Mouse (Mus musculus): ENCODE results near the gene Oxld1. TPM values are rescaled to one million over a fixed set of nuclear protein-coding genes. Genes with fewer than 3 reads are reported as not detected.

Oxld1 gene
- total RNA-seq (2017): 10.2 and 12.0 TPM in 2 replicates

DNA sequence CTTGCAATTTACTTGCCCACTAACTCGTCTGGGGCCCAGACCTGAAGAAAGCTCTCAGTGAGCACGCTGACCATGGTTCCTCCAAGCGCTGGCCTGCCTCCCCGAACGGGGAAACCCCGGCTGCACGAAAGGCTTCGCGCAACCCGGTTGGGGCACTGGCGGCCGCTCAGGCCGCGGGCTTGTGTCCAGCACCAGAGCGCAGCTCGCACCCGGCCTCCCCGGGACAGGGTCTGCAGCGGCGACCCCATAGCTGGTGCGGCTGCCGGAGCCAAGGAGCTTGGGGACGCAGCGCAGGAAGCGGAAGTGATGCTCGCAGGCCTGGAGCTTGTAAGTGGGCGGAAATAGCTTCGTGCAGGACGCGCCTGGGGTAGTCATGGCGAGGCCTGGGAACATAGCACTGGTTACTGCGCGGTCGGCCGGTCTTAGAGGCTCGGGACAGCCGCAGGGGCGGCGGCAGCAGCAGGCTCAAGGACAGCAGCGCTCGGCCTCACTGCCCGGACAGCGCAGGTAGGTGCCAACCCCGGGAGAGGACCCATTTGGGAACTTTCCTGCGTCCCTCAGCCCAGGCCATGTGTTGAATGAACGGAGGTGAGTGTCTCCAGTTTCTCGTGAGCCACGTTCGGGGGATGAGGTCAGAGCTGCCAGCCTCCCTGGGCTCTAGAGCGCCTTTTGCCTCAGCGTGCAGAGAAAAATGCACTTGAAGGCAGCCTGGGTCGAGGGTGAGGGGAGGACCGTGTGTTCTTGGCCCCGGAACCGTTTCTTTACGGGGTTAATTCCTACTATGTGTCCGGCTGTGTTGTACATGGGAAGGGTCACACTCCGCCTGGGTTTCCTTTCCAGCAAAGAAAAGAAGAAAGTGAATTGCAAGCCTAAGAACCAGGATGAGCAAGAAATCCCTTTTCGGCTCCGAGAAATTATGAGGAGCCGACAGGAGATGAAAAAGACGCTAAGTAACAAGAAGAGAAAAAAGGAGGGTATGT, at the start of gene Oxld1, which contains the start of gene Ccdc137:
TSS of gene Oxld1 (minus strand) at position 297 of the 980 bp plus-strand sequence.
TSS of gene Ccdc137 (plus strand) at position 344 of the 980 bp plus-strand sequence.
- ATAC-seq (replicated peaks in 1 of 2; ENCODE audit: insufficient read depth in 1 of 2, low FRiP score in 2 of 2, low TSS enrichment in 1 of 2, low read depth in 1 of 2, poor library complexity in 2 of 2, severe bottlenecking in 2 of 2): peak; percentile 91 to 93

DNA sequence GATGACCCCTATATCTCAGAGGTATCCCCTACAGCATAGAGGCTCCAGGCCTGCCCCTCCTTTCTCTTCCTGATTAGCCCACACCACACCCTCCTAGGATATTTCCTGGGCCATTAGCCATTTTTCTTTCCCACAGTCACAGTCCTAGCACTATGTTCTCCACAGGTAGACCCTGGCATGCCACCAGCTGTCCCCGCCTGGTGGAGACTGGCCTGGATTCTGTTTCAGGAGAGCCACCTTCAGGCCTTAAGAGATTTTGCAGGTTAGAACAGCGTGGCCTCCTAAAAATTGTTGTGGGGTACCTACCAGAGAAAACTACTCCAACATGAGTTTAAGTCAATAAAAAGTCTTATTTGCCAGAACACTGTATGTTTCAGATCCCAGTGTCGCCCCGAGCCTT, 49.0 kb upstream of the Oxld1 start:
- ATAC-seq (replicated peaks in 1 of 2; ENCODE audit: insufficient read depth in 1 of 2, low FRiP score in 2 of 2, low TSS enrichment in 1 of 2, low read depth in 1 of 2, poor library complexity in 2 of 2, severe bottlenecking in 2 of 2): peak; percentile 58 to 61; a peak in 2 of 4 replicates

DNA sequence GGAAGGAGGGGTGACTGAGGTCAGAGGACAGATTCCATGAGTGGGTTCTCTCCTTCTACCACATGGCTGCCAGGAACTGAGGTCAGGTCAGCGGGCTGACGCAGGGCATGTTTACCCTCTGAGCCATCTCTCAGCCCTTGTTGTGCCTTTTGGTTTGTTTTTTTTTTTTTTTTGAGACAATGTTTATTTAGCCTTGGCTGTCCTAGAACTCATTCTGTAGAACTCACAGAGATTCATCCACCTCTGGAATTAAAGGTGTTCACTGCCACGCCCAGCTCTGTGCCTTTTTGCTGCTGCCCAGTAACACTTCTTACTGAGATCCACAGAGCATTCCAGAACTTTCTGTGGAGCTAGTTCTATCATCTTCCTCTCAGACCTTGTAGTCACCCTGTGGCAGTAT, 47.8 kb upstream of the Oxld1 start:
- ATAC-seq (replicated peaks in 1 of 2; ENCODE audit: insufficient read depth in 1 of 2, low FRiP score in 2 of 2, low TSS enrichment in 1 of 2, low read depth in 1 of 2, poor library complexity in 2 of 2, severe bottlenecking in 2 of 2): no peak

GRCm38 (mm10) chr11:120501701-120502100, 43.8 kb upstream of the Oxld1 start:
- ATAC-seq (replicated peaks in 1 of 2; ENCODE audit: insufficient read depth in 1 of 2, low FRiP score in 2 of 2, low TSS enrichment in 1 of 2, low read depth in 1 of 2, poor library complexity in 2 of 2, severe bottlenecking in 2 of 2): no peak

DNA sequence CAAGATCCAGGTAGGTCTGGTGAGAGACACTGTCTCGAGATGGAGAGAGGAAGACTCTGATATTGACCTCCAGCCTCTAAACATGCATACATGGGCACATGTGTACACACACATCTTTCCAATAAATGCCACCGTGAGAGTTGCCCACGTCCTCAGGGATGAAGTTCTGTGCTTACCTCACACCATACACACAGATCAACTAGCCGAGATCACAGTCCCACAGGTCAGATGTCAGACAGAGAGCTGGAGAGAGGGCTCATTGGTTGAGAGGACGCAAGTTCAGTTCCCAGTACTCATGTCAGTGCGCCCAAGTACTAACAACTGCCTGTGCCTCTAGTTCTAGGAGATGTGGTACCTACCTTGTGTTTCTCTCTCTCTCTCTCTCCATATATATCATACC, 43.1 kb upstream of the Oxld1 start:
- ATAC-seq (replicated peaks in 1 of 2; ENCODE audit: insufficient read depth in 1 of 2, low FRiP score in 2 of 2, low TSS enrichment in 1 of 2, low read depth in 1 of 2, poor library complexity in 2 of 2, severe bottlenecking in 2 of 2): no peak

- no peak for ATAC-seq (replicated peaks in 1 of 2; ENCODE audit: insufficient read depth in 1 of 2, low FRiP score in 2 of 2, low TSS enrichment in 1 of 2, low read depth in 1 of 2, poor library complexity in 2 of 2, severe bottlenecking in 2 of 2)
These were observed 42.5 kb upstream of the Oxld1 start for GRCm38 (mm10) chr11:120500357-120500756.

- ATAC-seq (replicated peaks in 1 of 2; ENCODE audit: insufficient read depth in 1 of 2, low FRiP score in 2 of 2, low TSS enrichment in 1 of 2, low read depth in 1 of 2, poor library complexity in 2 of 2, severe bottlenecking in 2 of 2): no peak
These were observed 42.0 kb upstream of the Oxld1 start for GRCm38 (mm10) chr11:120499894-120500293.

DNA sequence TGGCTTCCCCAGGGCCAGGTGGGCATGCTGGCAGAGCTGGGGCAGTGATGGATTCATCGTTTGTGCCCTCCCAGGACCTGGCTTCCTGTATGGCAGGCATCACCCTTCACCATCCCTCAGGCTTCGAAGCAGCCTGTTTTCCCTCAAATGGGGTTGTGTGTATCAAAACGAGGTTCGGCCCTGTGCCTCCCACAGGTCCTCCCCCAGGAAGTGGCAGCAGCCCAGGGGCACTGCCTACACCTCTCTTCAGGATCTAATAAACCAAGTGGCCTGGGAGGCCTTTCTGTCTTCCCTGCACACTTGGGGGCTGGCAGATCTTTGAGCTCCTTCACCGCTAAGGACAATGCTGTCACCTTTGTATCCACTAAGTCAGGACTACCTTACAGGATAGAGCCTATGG, 41.0 kb upstream of the Oxld1 start:
- no peak for ATAC-seq (replicated peaks in 1 of 2; ENCODE audit: insufficient read depth in 1 of 2, low FRiP score in 2 of 2, low TSS enrichment in 1 of 2, low read depth in 1 of 2, poor library complexity in 2 of 2, severe bottlenecking in 2 of 2)

GRCm38 (mm10) chr11:120498226-120498625, 40.4 kb upstream of the Oxld1 start:
- no peak for ATAC-seq (replicated peaks in 1 of 2; ENCODE audit: insufficient read depth in 1 of 2, low FRiP score in 2 of 2, low TSS enrichment in 1 of 2, low read depth in 1 of 2, poor library complexity in 2 of 2, severe bottlenecking in 2 of 2)

- ATAC-seq (replicated peaks in 1 of 2; ENCODE audit: insufficient read depth in 1 of 2, low FRiP score in 2 of 2, low TSS enrichment in 1 of 2, low read depth in 1 of 2, poor library complexity in 2 of 2, severe bottlenecking in 2 of 2): no peak
These were observed 39.6 kb upstream of the Oxld1 start for GRCm38 (mm10) chr11:120497436-120497835.

DNA sequence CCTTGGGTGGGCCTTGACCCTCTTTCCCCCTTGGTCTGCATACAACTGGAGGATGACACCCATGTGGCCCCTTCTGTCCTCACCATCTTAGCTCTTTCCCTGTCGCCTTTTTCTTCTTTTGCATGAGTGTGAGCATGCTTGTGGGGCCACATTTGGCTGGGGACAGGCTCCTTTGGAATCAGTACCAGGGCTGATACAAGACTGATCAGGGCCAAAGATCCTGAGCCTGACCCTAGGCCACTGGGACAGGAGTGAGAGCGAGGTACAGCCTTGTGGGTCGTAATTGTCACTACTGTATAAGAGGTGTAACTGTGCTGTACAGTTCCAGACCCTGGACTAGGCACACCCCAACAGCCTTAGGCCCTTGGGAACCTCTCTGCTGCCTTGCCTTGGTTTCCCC, 36.0 kb upstream of the Oxld1 start:
- ATAC-seq (replicated peaks in 1 of 2; ENCODE audit: insufficient read depth in 1 of 2, low FRiP score in 2 of 2, low TSS enrichment in 1 of 2, low read depth in 1 of 2, poor library complexity in 2 of 2, severe bottlenecking in 2 of 2): no peak

GRCm38 (mm10) chr11:120493351-120493750, 35.5 kb upstream of the Oxld1 start:
- ATAC-seq (replicated peaks in 1 of 2; ENCODE audit: insufficient read depth in 1 of 2, low FRiP score in 2 of 2, low TSS enrichment in 1 of 2, low read depth in 1 of 2, poor library complexity in 2 of 2, severe bottlenecking in 2 of 2): no peak

DNA sequence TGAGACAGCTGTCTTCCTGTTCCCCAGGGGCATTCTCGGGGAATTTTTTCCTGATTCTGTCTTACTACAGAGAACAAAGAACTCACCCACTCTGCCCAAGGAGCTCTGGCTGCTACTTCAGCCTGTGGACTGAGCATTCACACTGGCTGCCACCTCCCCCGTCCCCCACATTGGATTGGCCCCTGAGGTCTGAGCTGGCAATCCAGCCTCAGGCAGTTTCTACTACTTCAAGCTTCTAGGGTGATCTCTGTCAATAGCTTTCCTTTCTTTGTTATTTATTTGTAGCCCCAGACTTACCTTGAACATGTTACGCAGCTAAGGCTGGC, 35.0 kb upstream of the Oxld1 start:
- ATAC-seq (replicated peaks in 1 of 2; ENCODE audit: insufficient read depth in 1 of 2, low FRiP score in 2 of 2, low TSS enrichment in 1 of 2, low read depth in 1 of 2, poor library complexity in 2 of 2, severe bottlenecking in 2 of 2): no peak

- peak in 1 of 2 experiments; percentile 26; a peak in 2 of 4 replicates for ATAC-seq (replicated peaks in 1 of 2; ENCODE audit: insufficient read depth in 1 of 2, low FRiP score in 2 of 2, low TSS enrichment in 1 of 2, low read depth in 1 of 2, poor library complexity in 2 of 2, severe bottlenecking in 2 of 2)
These were observed 34.4 kb upstream of the Oxld1 start for GRCm38 (mm10) chr11:120492024-120492877.

DNA sequence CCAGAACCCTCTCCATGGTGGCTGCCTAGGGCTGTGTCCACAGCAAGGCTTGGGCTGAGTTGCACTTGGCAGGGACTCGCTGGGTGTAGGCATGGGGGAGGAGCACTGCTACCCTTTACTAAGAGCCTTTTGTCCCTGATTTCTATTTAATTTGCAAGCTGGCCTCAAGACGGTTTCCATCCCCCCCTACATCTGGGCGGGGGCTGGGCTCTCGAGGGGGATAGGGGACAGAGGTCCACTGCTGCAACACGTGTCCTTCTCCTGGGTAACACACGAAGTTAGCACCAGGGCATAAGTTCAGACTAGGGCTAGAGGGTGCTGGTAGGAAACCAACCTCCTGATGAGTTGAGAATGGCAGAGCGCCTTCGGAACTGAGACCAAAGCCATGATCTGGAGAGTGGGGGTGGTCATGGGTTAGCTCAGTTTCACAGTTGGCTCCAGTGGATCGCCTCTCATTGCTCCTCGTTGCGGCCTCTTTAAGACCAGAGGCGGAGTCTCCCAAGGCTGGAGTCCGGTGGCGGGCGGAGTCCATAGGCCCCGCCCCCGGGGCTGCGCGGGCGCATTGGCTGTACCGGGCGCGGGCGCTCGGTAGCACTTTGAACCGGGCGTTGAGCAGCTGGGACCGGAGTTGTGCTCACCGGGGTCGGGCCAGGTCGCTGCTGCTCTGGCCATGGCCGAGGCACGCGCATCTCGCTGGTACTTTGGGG, 33.6 kb upstream of the Oxld1 start, which contains the start of gene Slc25a10:
TSS of gene Slc25a10 (plus strand) at position 524 of the 707 bp plus-strand sequence.
- peak; percentile 52 to 74 for ATAC-seq (replicated peaks in 1 of 2; ENCODE audit: insufficient read depth in 1 of 2, low FRiP score in 2 of 2, low TSS enrichment in 1 of 2, low read depth in 1 of 2, poor library complexity in 2 of 2, severe bottlenecking in 2 of 2)

GRCm38 (mm10) chr11:120490291-120491046, 32.6 kb upstream of the Oxld1 start:
- ATAC-seq (replicated peaks in 1 of 2; ENCODE audit: insufficient read depth in 1 of 2, low FRiP score in 2 of 2, low TSS enrichment in 1 of 2, low read depth in 1 of 2, poor library complexity in 2 of 2, severe bottlenecking in 2 of 2): no peak
